Mouse (Mus musculus) cortical plate, adult 2 months (tissue): ENCODE results near the gene Rbp4.

ENCODE experiments used
- CTCF ChIP-seq: fragments of 200-500 bp; IDR thresholded peaks from 2 replicates; pipeline ENCODE4 v1.5.1; 2011; ENCODE audit warnings: mild to moderate bottlenecking, control low read depth, low read length; ENCODE audit not compliant: insufficient read depth; ENCODE audit errors: extremely low read depth
- POLR2A ChIP-seq: fragments of 200-500 bp; IDR thresholded peaks from 2 replicates; pipeline ENCODE4 v1.6.1; 2011; ENCODE audit warnings: mild to moderate bottlenecking, low read length, control low read depth; ENCODE audit not compliant: insufficient read depth; ENCODE audit errors: extremely low read depth

- TF ChIP-seq CTCF (no peak), POLR2A (no peak)
These were observed 17.2 kb downstream of the Rbp4 start for GRCm38 (mm10) chr19:38107871-38108270.
